In the genomic region with DNA sequence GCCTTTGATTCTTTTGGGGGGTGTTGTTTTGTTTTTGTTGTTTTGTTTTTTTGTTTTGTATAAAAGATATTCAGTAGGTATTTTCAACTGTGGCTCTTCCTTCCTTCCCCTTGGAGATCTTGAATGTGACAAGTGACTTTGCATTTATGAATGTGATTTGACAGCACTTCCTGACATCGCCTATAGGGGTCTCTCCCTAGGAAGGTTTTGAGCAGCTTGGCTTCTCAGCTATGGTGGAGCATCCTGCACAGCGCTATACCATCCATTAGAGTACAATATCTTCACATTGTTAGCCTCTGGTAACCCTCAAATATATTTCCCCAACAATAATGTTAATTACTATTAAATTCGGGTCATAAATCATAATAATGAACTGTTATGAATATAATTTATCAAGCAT, we compare ENCODE assay signal across 8 mouse cellular contexts.
DNase-seq lines count a peak whose midpoint lies in the region; ATAC-seq and TF ChIP-seq lines count a peak whose summit lies in the region.

No protein-coding gene starts in this region.

- H3K9me3 ChIP-seq in intestine, postnatal 0 days (ENCODE audit: control insufficient read depth) = no peaks in the 10 kb centered on the region
- H3K9me3 ChIP-seq in intestine, embryonic 16.5 days (ENCODE audit: control insufficient read depth, low read length) = no peaks in the 10 kb centered on the region
- H3K9me3 ChIP-seq in ES-Bruce4 (replicated peaks; ENCODE audit: control insufficient read depth, insufficient read depth, low read length, poor library complexity, severe bottlenecking) = no peaks in the 10 kb centered on the region

- TF ChIP-seq EP300 in ES-Bruce4 (IDR thresholded peaks at IDR 0.05; ENCODE audit: insufficient read depth, low read depth, low read length) = no peak

- no peak overlapping the region for H3K9ac ChIP-seq in intestine, postnatal 0 days (ENCODE audit: low read depth, low read length)
- no peak overlapping the region for H3K9ac ChIP-seq in intestine, embryonic 16.5 days (ENCODE audit: low read depth, low read length)
- no peak overlapping the region for H3K9ac ChIP-seq in ES-Bruce4 (ENCODE audit: low read depth, poor library complexity, severe bottlenecking)

- ATAC-seq in intestine, postnatal 0 days = no peak
- no peak for ATAC-seq in intestine, embryonic 16.5 days

- no peaks in the 10 kb centered on the region for H3K36me3 ChIP-seq in intestine, postnatal 0 days (ENCODE audit: control insufficient read depth, insufficient read depth)
- no peaks in the 10 kb centered on the region for H3K36me3 ChIP-seq in intestine, embryonic 16.5 days (ENCODE audit: control insufficient read depth, insufficient read depth, low read length)
- no peaks in the 10 kb centered on the region for H3K36me3 ChIP-seq in ES-Bruce4 (ENCODE audit: control insufficient read depth, insufficient read depth, low read length, poor library complexity, severe bottlenecking)

- no peaks in the 10 kb centered on the region for H3K27me3 ChIP-seq in intestine, postnatal 0 days (replicated peaks; ENCODE audit: control insufficient read depth, insufficient read depth, low read length)
- no peaks in the 10 kb centered on the region for H3K27me3 ChIP-seq in intestine, embryonic 16.5 days (replicated peaks; ENCODE audit: control insufficient read depth, insufficient read depth, low read length)
- no peaks in the 10 kb centered on the region for H3K27me3 ChIP-seq in ES-Bruce4 (ENCODE audit: control insufficient read depth, insufficient read depth, low read length, poor library complexity, severe bottlenecking)

- no peaks in the 10 kb centered on the region for H3K4me1 ChIP-seq in intestine, postnatal 0 days (replicated peaks; ENCODE audit: control insufficient read depth, insufficient read depth, low read length)
- no peaks in the 10 kb centered on the region for H3K4me1 ChIP-seq in intestine, embryonic 16.5 days (ENCODE audit: control insufficient read depth, insufficient read depth, low read length)
- no peaks in the 10 kb centered on the region for H3K4me1 ChIP-seq in ES-Bruce4 (ENCODE audit: control insufficient read depth, insufficient read depth, low read length)

- H3K4me3 ChIP-seq in intestine, postnatal 0 days (ENCODE audit: low read depth, low read length) = no peak overlapping the region
- H3K4me3 ChIP-seq in intestine, embryonic 16.5 days (ENCODE audit: low read length) = no peak overlapping the region
- H3K4me3 ChIP-seq in ES-Bruce4 (ENCODE audit: low read depth, low read length) = no peak overlapping the region

- no peak overlapping the region for H3K27ac ChIP-seq in intestine, postnatal 0 days (ENCODE audit: low read depth, low read length)
- H3K27ac ChIP-seq in intestine, embryonic 16.5 days (ENCODE audit: low read length) = no peak overlapping the region
- H3K27ac ChIP-seq in ES-Bruce4 (ENCODE audit: insufficient read depth, low read length) = no peak overlapping the region

- no peak overlapping the region for H3K4me2 ChIP-seq in intestine, postnatal 0 days (replicated peaks; ENCODE audit: low read depth)
- H3K4me2 ChIP-seq in intestine, embryonic 16.5 days (ENCODE audit: low read depth, low read length) = no peak overlapping the region

- peak; percentile 65 for DNase-seq in embryo, embryonic 10.5 days (ENCODE audit: low spot score)
- DNase-seq in retina, postnatal 1 day = peak; percentile 30
- no peak for DNase-seq in adrenal gland, adult 2 months
- DNase-seq in cerebellum, adult 9-11 months = no peak
- no peak for DNase-seq in cerebellum, adult 18-20 months

- peak; percentile 62 for TF ChIP-seq CTCF in intestine, postnatal 0 days (IDR thresholded peaks at IDR 0.05; ENCODE audit: low read depth)
- TF ChIP-seq CTCF in ES-Bruce4 (IDR thresholded peaks at IDR 0.05; ENCODE audit: low read depth, low read length) = peak; percentile 21

- WGBS in intestine, postnatal 0 days = 61% methylated on average over 3 of the region's 3 CpGs
- WGBS in intestine, embryonic 16.5 days = 60% methylated on average over 3 of the region's 3 CpGs

- TF ChIP-seq POLR2A in ES-Bruce4 (IDR thresholded peaks at IDR 0.05; ENCODE audit: insufficient read depth, low read length) = no peak

Comparison
In these comparisons a context has a peak if more than half of its experiments do, and no peak if none do; other contexts are left out.
1. DNase-seq: peak in embryo, embryonic 10.5 days (single experiment) and retina, postnatal 1 day (single experiment); none in adrenal gland, adult 2 months (single experiment), cerebellum, adult 9-11 months (single experiment) and cerebellum, adult 18-20 months (0 of 2).